Mouse (Mus musculus) hindbrain, embryonic 14.5 days (tissue): ENCODE results near the gene C1ql4. TPM values are rescaled to one million over a fixed set of nuclear protein-coding genes. Genes with fewer than 3 reads are reported as not detected.

Source experiments
- ATAC-seq: fragments of 200-750 bp; cut with Nextera tagmentation; 2 replicates; pipeline ENCODE4 v1.8.0; 2017; ENCODE audit warnings: moderate number of reproducible peaks, mild to moderate bottlenecking, moderate TSS enrichment, moderate library complexity; ENCODE audit not compliant: low FRiP score
- DNase-seq: peaks from one replicate; pipeline ENCODE4 v3.0.0-alpha.2; 2015; ENCODE audit warnings: low spot score
- H3K27ac ChIP-seq: fragments of 300-500 bp; sonication (generic); 2 replicates; pipeline ENCODE4 v1.5.1; 2014; ENCODE audit warnings: mild to moderate bottlenecking, moderate library complexity
- H3K27me3 ChIP-seq: fragments of 300-500 bp; sonication (generic); 2 replicates; pipeline ENCODE4 v1.6.1; 2014; ENCODE audit warnings: mild to moderate bottlenecking, low read length, mixed read lengths; ENCODE audit not compliant: control insufficient read depth, insufficient read depth
- H3K36me3 ChIP-seq: fragments of 300-500 bp; sonication (generic); replicated peaks from 2 replicates; pipeline ENCODE4 v1.6.1; 2014; ENCODE audit not compliant: control insufficient read depth, insufficient read depth
- H3K4me1 ChIP-seq: fragments of 300-500 bp; sonication (generic); replicated peaks from 2 replicates; pipeline ENCODE4 v1.6.1; 2014; ENCODE audit warnings: antibody characterized with exemption, low read length, mixed read lengths; ENCODE audit not compliant: control insufficient read depth, insufficient read depth
- H3K4me2 ChIP-seq: fragments of 300-500 bp; sonication (generic); replicated peaks from 2 replicates; pipeline ENCODE4 v1.6.1; 2014; ENCODE audit warnings: mild to moderate bottlenecking, moderate library complexity
- H3K4me3 ChIP-seq: fragments of 300-500 bp; sonication (generic); replicated peaks from 2 replicates; pipeline ENCODE4 v1.5.1; 2014; ENCODE audit warnings: mild to moderate bottlenecking, low read length
- H3K9ac ChIP-seq: fragments of 300-500 bp; sonication (generic); 2 replicates; pipeline ENCODE4 v1.6.1; 2014
- H3K9me3 ChIP-seq: fragments of 300-500 bp; sonication (generic); 2 replicates; pipeline ENCODE4 v1.6.1; 2016; ENCODE audit warnings: low read length; ENCODE audit not compliant: control insufficient read depth
- WGBS: fragments of 180-500 bp; shearing (Covaris S2); extraction: QIAGEN DNeasy Blood & Tissue Kit; methylation state at CpG from one replicate; pipeline ENCODE4 v1.1.7; 2014; 5-methylcytosine and 5-hydroxymethylcytosine counted together
- microRNA-seq: library from miRNA; unstranded; fragments of <30 nt; microRNA quantifications from one replicate; pipeline ENCODE4, GENCODE M21; 2016
- polyA plus RNA-seq: library from polyadenylated mRNA; unstranded; fragments of >200 nt; fragmentation: Nextera tagmentation; extraction: Ambion mirVana; gene quantifications from 2 replicates; pipeline ENCODE4 v1.2.1, GENCODE M21; 2014

C1ql4 gene
- polyA plus RNA-seq, 1 experiment from 2014 or later, result 4.7 TPM

GRCm38 (mm10) chr15:99039996-99040919 is 47.4 kb downstream of the C1ql4 start:
- no peak overlapping the region for H3K4me2 ChIP-seq
- no peak overlapping the region for H3K4me3 ChIP-seq
- H3K27ac ChIP-seq, result no peak overlapping the region
- H3K4me1 ChIP-seq, result no peaks in the 10 kb centered on the region
- no peak overlapping the region for H3K9ac ChIP-seq
- no peaks in the 10 kb centered on the region for H3K36me3 ChIP-seq
- 75% methylated on average over 26 of the region's 26 CpGs for whole genome bisulfite sequencing
- H3K9me3 ChIP-seq, result no peaks in the 10 kb centered on the region
- ATAC-seq (no peak), DNase-seq (no peak)
- no peaks in the 10 kb centered on the region for H3K27me3 ChIP-seq

GRCm38 (mm10) chr15:99039306-99039705 is 48.3 kb downstream of the C1ql4 start:
- Histone ChIP-seq H3K9me3 (no peaks in the 10 kb centered on the region), H3K4me3 (no peak overlapping the region), H3K4me2 (no peak overlapping the region), H3K4me1 (no peaks in the 10 kb centered on the region), H3K36me3 (no peaks in the 10 kb centered on the region), H3K27ac (no peak overlapping the region), H3K9ac (no peak overlapping the region), H3K27me3 (no peaks in the 10 kb centered on the region)
- no peak for ATAC-seq
- 89% methylated on average over 4 of the region's 4 CpGs for WGBS
- DNase-seq, result no peak

GRCm38 (mm10) chr15:99038797-99039196 is 48.8 kb downstream of the C1ql4 start:
- Histone ChIP-seq H3K27ac (no peak overlapping the region), H3K36me3 (no peaks in the 10 kb centered on the region), H3K9ac (no peak overlapping the region), H3K27me3 (no peaks in the 10 kb centered on the region), H3K4me1 (no peaks in the 10 kb centered on the region), H3K4me2 (no peak overlapping the region), H3K9me3 (no peaks in the 10 kb centered on the region), H3K4me3 (no peak overlapping the region)
- no peak for ATAC-seq
- no peak for DNase-seq
- 90% methylated on average over 5 of the region's 5 CpGs for WGBS

- Histone ChIP-seq H3K9me3 (no peaks in the 10 kb centered on the region), H3K27ac (no peak overlapping the region), H3K4me2 (no peak overlapping the region), H3K9ac (no peak overlapping the region), H3K27me3 (no peaks in the 10 kb centered on the region), H3K36me3 (no peaks in the 10 kb centered on the region), H3K4me1 (no peaks in the 10 kb centered on the region), H3K4me3 (no peak overlapping the region)
- DNase-seq (no peak), ATAC-seq (no peak)
- 95% methylated on average over 1 of the region's 1 CpGs for WGBS
These were observed 49.6 kb downstream of the C1ql4 start for GRCm38 (mm10) chr15:99038025-99038424.

- 86% methylated on average over 8 of the region's 8 CpGs for WGBS
- Histone ChIP-seq H3K9ac (no peak overlapping the region), H3K9me3 (no peaks in the 10 kb centered on the region), H3K36me3 (no peaks in the 10 kb centered on the region), H3K4me2 (no peak overlapping the region), H3K4me1 (no peaks in the 10 kb centered on the region), H3K27ac (no peak overlapping the region), H3K27me3 (0 out of 2 replicates have a peak, but pooled peaks cover 1% of the 10 kb centered on the region), H3K4me3 (no peak overlapping the region)
- DNase-seq, result no peak
- no peak for ATAC-seq
These were observed 51.2 kb downstream of the C1ql4 start for GRCm38 (mm10) chr15:99036249-99036905.

GRCm38 (mm10) chr15:99035431-99035830 is 52.2 kb downstream of the C1ql4 start:
- Histone ChIP-seq H3K4me1 (0 out of 2 replicates have a peak, but pooled peaks cover 2% of the 10 kb centered on the region), H3K27ac (no peak overlapping the region), H3K36me3 (no peaks in the 10 kb centered on the region), H3K4me2 (no peak overlapping the region), H3K9me3 (no peaks in the 10 kb centered on the region), H3K9ac (no peak overlapping the region), H3K27me3 (peaks cover 11% of the 10 kb centered on the region; the same call in 1 of the 2 replicates), H3K4me3 (no peak overlapping the region)
- ATAC-seq (no peak), DNase-seq (no peak)
- 87% methylated on average over 4 of the region's 4 CpGs for WGBS

Small RNA genes within 50 kb of the gene (microRNA-seq; reads per million reads assigned to microRNA genes)
- 0.65 reads per million for gene Mir6960

Other genes starting within 250 kb of the C1ql4 start
- 12.9 and 14.9 TPM in 2 replicates for gene Kmt2d, start 216.6 kb downstream of the C1ql4 start, polyA plus RNA-seq
- 19.4 and 19.8 TPM in 2 replicates for gene Rhebl1, start 193.3 kb downstream of the C1ql4 start, polyA plus RNA-seq
- gene Dhh, start 189.3 kb downstream of the C1ql4 start, polyA plus RNA-seq, result 1.1 and 1.4 TPM in 2 replicates
- gene Lmbr1l, start 169.6 kb downstream of the C1ql4 start, polyA plus RNA-seq, result 6.4 and 8.1 TPM in 2 replicates
- gene Tuba1b, start 153.3 kb downstream of the C1ql4 start, polyA plus RNA-seq, result 1,223 and 1,455 TPM in 2 replicates
- gene Gm49450, start 134.3 kb downstream of the C1ql4 start, polyA plus RNA-seq, result not detected in 2 replicates
- gene Tuba1a, start 134.1 kb downstream of the C1ql4 start, polyA plus RNA-seq, result 14,408 and 15,410 TPM in 2 replicates
- 21.7 and 24.2 TPM in 2 replicates for gene Tuba1c, start 57.9 kb downstream of the C1ql4 start, polyA plus RNA-seq
- gene Prph, start 32.6 kb downstream of the C1ql4 start, polyA plus RNA-seq, result 77.9 and 79.5 TPM in 2 replicates
- 3.7 and 4.0 TPM in 2 replicates for gene Troap, start 13.2 kb downstream of the C1ql4 start, polyA plus RNA-seq
- gene Dnajc22, start 5.4 kb upstream of the C1ql4 start, polyA plus RNA-seq, result 0.52 and 1.0 TPM in 2 replicates
- 33.7 and 33.8 TPM in 2 replicates for gene Spats2, start 38.1 kb upstream of the C1ql4 start, polyA plus RNA-seq
- 0.81 and 0.96 TPM in 2 replicates for gene Kcnh3, start 137.0 kb upstream of the C1ql4 start, polyA plus RNA-seq
- 200 and 205 TPM in 2 replicates for gene Mcrs1, start 164.1 kb upstream of the C1ql4 start, polyA plus RNA-seq
- gene Prpf40b, start 207.3 kb upstream of the C1ql4 start, polyA plus RNA-seq, result 84.7 and 89.6 TPM in 2 replicates
- 0.39 and 0.81 TPM in 2 replicates for gene Fam186b, start 208.1 kb upstream of the C1ql4 start, polyA plus RNA-seq